ENCODE assay signal across 11 mouse cellular contexts in the genomic region with DNA sequence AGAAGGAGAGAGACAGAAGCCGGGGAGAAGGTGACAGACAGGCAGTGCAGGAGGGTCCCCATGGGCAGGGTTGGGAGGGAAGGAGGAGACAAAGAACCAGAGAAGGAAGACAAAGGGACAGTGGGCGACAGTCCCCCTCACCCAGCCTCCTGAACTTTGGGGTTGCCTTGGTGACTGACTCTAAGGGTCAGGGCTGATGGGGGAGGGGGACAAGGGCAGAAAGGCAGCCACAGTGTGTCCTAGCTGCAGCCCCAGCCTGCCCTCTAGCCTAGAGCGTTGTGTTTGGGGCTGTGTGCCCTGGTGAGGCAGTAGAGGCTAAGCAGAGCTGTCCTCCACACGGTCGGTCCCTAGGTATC. TPM values are rescaled to one million over a fixed set of nuclear protein-coding genes. Genes with fewer than 3 reads are reported as not detected.
DNase-seq lines count a peak whose midpoint lies in the region; ATAC-seq and TF ChIP-seq lines count a peak whose summit lies in the region.
"Had no signal": no experiment of that assay in that cellular context is flagged by ENCODE, and none has a peak within 500 bp of the region (broad histone marks: within the 10 kb centered on the region; RNA-seq: fewer than 3 reads in every experiment).

No protein-coding gene starts in this region.

- H3K9ac ChIP-seq in forebrain, embryonic 12.5 days: peak overlapping the region; percentile 78
- peak overlapping the region; percentile 18; the same call in 1 of the 2 replicates for H3K9ac ChIP-seq in limb, embryonic 12.5 days (replicated peaks)

- ATAC-seq in forebrain, embryonic 12.5 days (ENCODE audit: low FRiP score): peak; percentile 27
- ATAC-seq in limb, embryonic 12.5 days (ENCODE audit: insufficient number of reproducible peaks, insufficient read depth, low FRiP score, low TSS enrichment, low read depth): no peak

- TF ChIP-seq CTCF in kidney, adult 2 months (conservative IDR thresholded peaks at IDR 0.05; ENCODE audit: insufficient read depth, insufficient read length, low read depth, low read length): no peak
- TF ChIP-seq CTCF in olfactory bulb, adult 2 months (IDR thresholded peaks at IDR 0.05; ENCODE audit: insufficient read depth, low read depth, low read length): no peak

- H3K9me3 ChIP-seq in forebrain, embryonic 12.5 days: peaks cover 24% of the 10 kb centered on the region
- peaks cover 14% of the 10 kb centered on the region for H3K9me3 ChIP-seq in limb, embryonic 12.5 days

- intact Hi-C loops in heart, postnatal 14 days (cut with DNase I): no loop called here

- H3K4me3 ChIP-seq in kidney, adult 2 months (ENCODE audit: insufficient read depth, low read depth, low read length): peak overlapping the region; percentile 39
- H3K4me3 ChIP-seq in forebrain, embryonic 12.5 days (replicated peaks): peak overlapping the region; percentile 35
- no peak overlapping the region for H3K4me3 ChIP-seq in limb, embryonic 12.5 days (replicated peaks)
- H3K4me3 ChIP-seq in olfactory bulb, adult 2 months (ENCODE audit: insufficient read depth, low read depth, low read length): peak overlapping the region; percentile 8

- peak; percentile 45 for DNase-seq in kidney, adult 2 months
- no peak for DNase-seq in kidney, adult 8-10 months
- no peak for DNase-seq in testis, postnatal 14 days (ENCODE audit: low spot score)
- no peak for DNase-seq in adrenal gland, postnatal 36 days
- no peak for DNase-seq in heart, postnatal 14 days
- DNase-seq: gastrocnemius, postnatal 36 days; lung, postnatal 14 days; right cerebral cortex, postnatal 14 days had no signal

- peaks cover 50% of the 10 kb centered on the region for H3K4me1 ChIP-seq in kidney, adult 2 months (ENCODE audit: control insufficient read depth, insufficient read depth, low read length)
- peaks cover 81% of the 10 kb centered on the region for H3K4me1 ChIP-seq in forebrain, embryonic 12.5 days
- peaks cover 6% of the 10 kb centered on the region for H3K4me1 ChIP-seq in limb, embryonic 12.5 days (replicated peaks)
- H3K4me1 ChIP-seq in olfactory bulb, adult 2 months (ENCODE audit: control insufficient read depth, insufficient read depth, low read length): peaks cover 84% of the 10 kb centered on the region

- H3K4me2 ChIP-seq in forebrain, embryonic 12.5 days: peak overlapping the region; percentile 78
- 0 out of 2 replicates have a peak overlapping the region, but pooled peaks have one; percentile 3 for H3K4me2 ChIP-seq in limb, embryonic 12.5 days

- no peaks in the 10 kb centered on the region for H3K27me3 ChIP-seq in kidney, adult 2 months (replicated peaks; ENCODE audit: control insufficient read depth, insufficient read depth, low read length)
- no peaks in the 10 kb centered on the region for H3K27me3 ChIP-seq in forebrain, embryonic 12.5 days
- H3K27me3 ChIP-seq in limb, embryonic 12.5 days: peaks cover 13% of the 10 kb centered on the region

- H3K27ac ChIP-seq in kidney, adult 2 months (ENCODE audit: insufficient read depth, low read depth, low read length): peak overlapping the region; percentile 96
- peak overlapping the region; percentile 97 for H3K27ac ChIP-seq in forebrain, embryonic 12.5 days
- H3K27ac ChIP-seq in limb, embryonic 12.5 days: no peak overlapping the region
- H3K27ac ChIP-seq in olfactory bulb, adult 2 months (ENCODE audit: insufficient read depth, low read depth, low read length): no peak overlapping the region

- 28% methylated on average over 5 of the region's 5 CpGs for WGBS in kidney, adult 2 months
- 5% methylated on average over 5 of the region's 5 CpGs for WGBS in forebrain, embryonic 12.5 days
- 48% methylated on average over 5 of the region's 5 CpGs for WGBS in limb, embryonic 12.5 days
- WGBS in olfactory bulb, adult 2 months: 9% methylated on average over 5 of the region's 5 CpGs

- H3K36me3 ChIP-seq in kidney, adult 2 months (ENCODE audit: control insufficient read depth, insufficient read depth, low read length): no peaks in the 10 kb centered on the region
- peaks cover 69% of the 10 kb centered on the region for H3K36me3 ChIP-seq in forebrain, embryonic 12.5 days (replicated peaks)
- H3K36me3 ChIP-seq in limb, embryonic 12.5 days: peaks cover 37% of the 10 kb centered on the region

- TF ChIP-seq POLR2A in kidney, adult 2 months (IDR thresholded peaks at IDR 0.05; ENCODE audit: low read depth, low read length): no peak
- TF ChIP-seq POLR2A in olfactory bulb, adult 2 months (IDR thresholded peaks at IDR 0.05; ENCODE audit: insufficient read depth, low read depth, low read length): no peak

RNA-seq across cellular contexts. Expression of a gene that starts 5.0 kb away (rescaled TPM):
- 60.5 and 67.4 TPM in 2 replicates for polyA plus RNA-seq in kidney, adult 2 months (2012; rRNA removed)
- 60.4 and 61.3 TPM in 2 replicates for polyA plus RNA-seq in forebrain, embryonic 12.5 days (2016; fragmentation: Nextera tagmentation; extraction: Ambion mirVana)
- 4.4 and 6.3 TPM in 2 replicates for polyA plus RNA-seq in limb, embryonic 12.5 days (2016; fragmentation: Nextera tagmentation; extraction: Ambion mirVana)
- polyA plus RNA-seq in olfactory bulb, adult 2 months (2012; ENCODE audit: insufficient read depth, insufficient read length, low replicate concordance, missing spikeins): not detected in 2 replicates
- total RNA-seq in adrenal gland, postnatal 36 days (2021): 1 to 10 TPM; 5.6 to 8.1 TPM
- total RNA-seq in heart, postnatal 14 days (2021): 1 to 10 TPM; 5.4 to 5.9 TPM

RNA-seq across cellular contexts. Expression of a gene that starts 26.7 kb away (rescaled TPM):
- polyA plus RNA-seq in kidney, adult 2 months (2012; rRNA removed): 1.6 and 1.7 TPM in 2 replicates
- polyA plus RNA-seq in forebrain, embryonic 12.5 days (2016; fragmentation: Nextera tagmentation; extraction: Ambion mirVana): 82.6 and 83.1 TPM in 2 replicates
- polyA plus RNA-seq in limb, embryonic 12.5 days (2016; fragmentation: Nextera tagmentation; extraction: Ambion mirVana): 78.1 and 83.5 TPM in 2 replicates
- not detected in 2 replicates for polyA plus RNA-seq in olfactory bulb, adult 2 months (2012; ENCODE audit: insufficient read depth, insufficient read length, low replicate concordance, missing spikeins)
- total RNA-seq in adrenal gland, postnatal 36 days (2021): 1 to 10 TPM; 1.0 to 1.6 TPM
- total RNA-seq in heart, postnatal 14 days (2021): 1 to 10 TPM; 1.1 to 1.7 TPM

RNA-seq across cellular contexts. Expression of a gene that starts 34.7 kb away (rescaled TPM):
- polyA plus RNA-seq in kidney, adult 2 months (2012; rRNA removed): 49.2 and 58.8 TPM in 2 replicates
- polyA plus RNA-seq in forebrain, embryonic 12.5 days (2016; fragmentation: Nextera tagmentation; extraction: Ambion mirVana): 186 and 205 TPM in 2 replicates
- 119 and 127 TPM in 2 replicates for polyA plus RNA-seq in limb, embryonic 12.5 days (2016; fragmentation: Nextera tagmentation; extraction: Ambion mirVana)
- polyA plus RNA-seq in olfactory bulb, adult 2 months (2012; ENCODE audit: insufficient read depth, insufficient read length, low replicate concordance, missing spikeins): 343 TPM in 1 of 2 replicates, not detected in the other
- total RNA-seq in adrenal gland, postnatal 36 days (2021): 100 to 1,000 TPM; 185 to 210 TPM
- total RNA-seq in heart, postnatal 14 days (2021): 10 to 100 TPM; 77.8 to 81.7 TPM

RNA-seq across cellular contexts. Expression of a gene that starts 45.6 kb away (rescaled TPM):
- polyA plus RNA-seq in kidney, adult 2 months (2012; rRNA removed): 0.06 TPM in 1 of 2 replicates, not detected in the other
- 0.15 and 0.31 TPM in 2 replicates for polyA plus RNA-seq in forebrain, embryonic 12.5 days (2016; fragmentation: Nextera tagmentation; extraction: Ambion mirVana)
- not detected in 2 replicates for polyA plus RNA-seq in limb, embryonic 12.5 days (2016; fragmentation: Nextera tagmentation; extraction: Ambion mirVana)
- polyA plus RNA-seq in olfactory bulb, adult 2 months (2012; ENCODE audit: insufficient read depth, insufficient read length, low replicate concordance, missing spikeins): not detected in 2 replicates
- total RNA-seq in adrenal gland, postnatal 36 days (2021): not detected
- 10 to 100 TPM; 18.9 to 53.7 TPM for total RNA-seq in heart, postnatal 14 days (2021)
- total RNA-seq: gastrocnemius, postnatal 36 days had no signal

Comparison
In these comparisons a context has a peak if more than half of its experiments do, and no peak if none do; other contexts are left out.
1. H3K27ac ChIP-seq: peak in kidney, adult 2 months (single experiment) and forebrain, embryonic 12.5 days (single experiment); none in limb, embryonic 12.5 days (single experiment) and olfactory bulb, adult 2 months (single experiment).
2. RNA of a gene that starts 26.7 kb away (polyA plus RNA-seq): 78.1 to 83.5 TPM in limb, embryonic 12.5 days and 82.6 to 83.1 TPM in forebrain, embryonic 12.5 days; 1.6 to 1.7 TPM in kidney, adult 2 months and not detected in olfactory bulb, adult 2 months; every median in the first group is over 10 times any median in the second.